Mouse (Mus musculus): ENCODE results near the gene Gm21094.
"Not testable (repeated sequence)": the region's sequence is repeated elsewhere in the genome, so short reads cannot be mapped to it uniquely, and the experiment has no call there.

The Gm21094 gene

DNA sequence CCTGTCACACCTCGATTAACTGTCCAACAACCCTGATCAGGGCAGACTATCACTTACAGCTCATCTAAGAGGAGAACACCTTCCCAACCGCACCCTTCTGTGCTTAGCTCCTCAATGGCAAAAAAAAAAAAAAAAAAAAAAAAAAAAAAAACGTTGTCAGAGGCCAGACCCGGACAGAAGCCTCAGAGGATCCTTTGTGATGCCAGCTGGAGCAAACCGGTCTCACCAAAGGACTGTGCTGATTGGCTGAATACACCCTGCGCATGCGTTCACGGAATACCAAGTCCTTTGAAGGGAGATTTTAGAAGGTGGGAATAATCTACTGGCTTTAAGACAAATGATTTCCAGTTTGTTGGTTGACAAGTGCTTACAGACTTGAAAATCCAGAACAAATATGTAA is at the start of gene Gm21094:
TSS of gene Gm21094 (minus strand) at position 101 of the 400 bp plus-strand sequence.
- not testable (repeated sequence) for DNase-seq

Measured in cerebellum, postnatal 36 days (tissue).